Mouse (Mus musculus): ENCODE measurements around the gene Cnnm1.

Gene Cnnm1

GRCm38 (mm10) chr19:43440112-43440737, at the start of gene Cnnm1:
TSS of gene Cnnm1 (plus strand) at chr19:43440436.
- in situ Hi-C loops (cut with MboI; ENCODE audit: unreplicated experiment in 2 of 2): no loop called here

DNA sequence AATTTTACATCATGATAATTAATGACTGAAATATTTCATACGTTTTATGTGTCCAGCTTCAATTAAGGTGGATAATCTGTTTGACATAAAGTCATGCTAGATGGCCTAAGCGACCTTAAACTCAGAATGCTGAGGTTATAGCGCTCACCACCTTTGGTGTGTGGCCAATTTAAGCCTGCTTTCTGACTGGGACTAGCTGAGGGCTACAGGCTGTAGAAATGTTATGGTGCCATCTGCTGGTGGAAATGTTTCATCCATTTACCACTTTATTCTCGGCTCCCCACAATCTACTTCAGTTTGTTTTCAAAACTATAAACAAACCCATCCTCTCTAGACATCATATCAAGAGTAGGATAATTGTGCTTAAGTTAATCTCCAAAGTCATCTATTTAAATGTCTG, 43.9 kb upstream of the Cnnm1 start:
- in situ Hi-C loops (cut with MboI; ENCODE audit: unreplicated experiment in 2 of 2): loop anchor here in 1 of 2 experiments (10.0 kb wide), 1 partner anchor 1082 kb away; no protein-coding TSS in a partner anchor

- in situ Hi-C loops (cut with MboI; ENCODE audit: unreplicated experiment in 2 of 2): loop anchor here (25.0 kb wide), 2 partner anchors 1195 to 1370 kb away; partner anchors contain the start of genes Sfrp5 (in 2 of the 2), Ankrd2 (in 1 of the 2) and Hoga1 (in 1 of the 2)
Measured at GRCm38 (mm10) chr19:43407181-43407580, 33.1 kb upstream of the Cnnm1 start.

DNA sequence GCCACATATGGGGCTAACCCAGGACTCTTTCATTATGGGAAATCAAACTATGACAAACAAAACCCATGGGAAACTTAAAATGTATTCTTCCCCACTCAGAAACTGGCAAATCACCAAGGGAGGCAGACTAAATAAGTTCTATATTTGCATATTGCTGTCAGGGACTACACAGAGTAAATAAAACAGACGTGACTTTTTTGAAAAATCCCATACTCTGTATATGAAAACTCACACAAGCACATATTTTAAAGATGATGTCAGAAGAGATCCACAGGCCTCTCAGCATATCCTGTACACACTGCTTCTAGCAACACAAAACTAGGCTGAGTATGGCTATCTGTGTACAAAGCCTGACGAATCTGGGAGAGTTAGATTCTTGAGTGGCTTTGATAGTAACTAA, 24.7 kb upstream of the Cnnm1 start:
- in situ Hi-C loops (cut with MboI; ENCODE audit: unreplicated experiment in 2 of 2): loop anchor here (25.0 kb wide), 2 partner anchors 1203 to 1378 kb away; partner anchors contain the start of genes Sfrp5 (in 2 of the 2), Ankrd2 (in 1 of the 2) and Hoga1 (in 1 of the 2)

DNA sequence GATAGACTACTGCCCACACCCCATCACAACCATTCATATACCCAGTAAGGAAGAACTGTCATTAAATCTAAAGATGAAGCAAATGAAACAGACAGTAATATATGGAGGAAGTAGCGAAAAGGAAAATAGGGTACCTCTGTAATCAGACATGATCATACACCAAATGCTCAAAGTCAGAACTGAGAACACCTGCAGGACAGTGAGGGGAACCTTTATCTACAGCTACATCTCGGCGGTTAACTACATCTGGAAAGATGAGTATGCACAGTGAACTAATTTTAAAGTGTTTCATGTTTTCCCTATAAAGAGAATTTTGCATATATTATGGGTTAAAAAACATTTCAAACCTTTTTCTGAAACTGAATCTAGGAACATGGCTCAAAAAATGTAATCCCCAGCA, 19.7 kb upstream of the Cnnm1 start:
- in situ Hi-C loops (cut with MboI; ENCODE audit: unreplicated experiment in 2 of 2): loop anchor here (25.0 kb wide), 2 partner anchors 1208 to 1383 kb away; partner anchors contain the start of genes Sfrp5 (in 2 of the 2), Ankrd2 (in 1 of the 2) and Hoga1 (in 1 of the 2)

DNA sequence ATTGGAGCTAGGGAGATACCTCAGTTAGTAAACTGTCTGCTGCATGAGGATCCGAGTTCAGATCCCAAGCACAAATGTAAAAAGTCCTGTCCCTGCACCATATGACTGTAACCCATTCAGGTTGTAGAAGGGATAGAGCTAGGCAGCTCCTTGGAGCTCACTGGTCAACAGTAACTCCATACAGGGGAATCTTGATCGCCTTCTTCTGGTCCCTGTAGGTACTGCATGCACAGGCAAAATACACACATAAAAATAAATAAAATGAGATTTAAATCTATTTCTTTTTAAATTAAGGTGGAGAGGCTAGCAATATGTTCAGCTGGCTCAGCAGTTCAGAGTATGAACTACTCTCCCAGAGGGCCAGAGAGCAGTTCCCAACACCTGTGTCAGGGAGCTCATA, 16.2 kb upstream of the Cnnm1 start:
- in situ Hi-C loops (cut with MboI; ENCODE audit: unreplicated experiment in 2 of 2): loop anchor here (25.0 kb wide), 2 partner anchors 1212 to 1387 kb away; partner anchors contain the start of genes Sfrp5 (in 2 of the 2), Ankrd2 (in 1 of the 2) and Hoga1 (in 1 of the 2)

GRCm38 (mm10) chr19:43427446-43428224, 12.6 kb upstream of the Cnnm1 start:
- in situ Hi-C loops (cut with MboI; ENCODE audit: unreplicated experiment in 2 of 2): no loop called here

GRCm38 (mm10) chr19:43439246-43439645, 990 bp upstream of the Cnnm1 start:
- in situ Hi-C loops (cut with MboI; ENCODE audit: unreplicated experiment in 2 of 2): no loop called here

GRCm38 (mm10) chr19:43440768-43441660, 778 bp downstream of the Cnnm1 start:
- in situ Hi-C loops (cut with MboI; ENCODE audit: unreplicated experiment in 2 of 2): no loop called here

GRCm38 (mm10) chr19:43441661-43441990, 1.4 kb downstream of the Cnnm1 start:
- in situ Hi-C loops (cut with MboI; ENCODE audit: unreplicated experiment in 2 of 2): no loop called here

- in situ Hi-C loops (cut with MboI; ENCODE audit: unreplicated experiment in 2 of 2): no loop called here
Measured at GRCm38 (mm10) chr19:43442269-43442668, 2.0 kb downstream of the Cnnm1 start.

GRCm38 (mm10) chr19:43442906-43443305, 2.7 kb downstream of the Cnnm1 start:
- in situ Hi-C loops (cut with MboI; ENCODE audit: unreplicated experiment in 2 of 2): no loop called here

DNA sequence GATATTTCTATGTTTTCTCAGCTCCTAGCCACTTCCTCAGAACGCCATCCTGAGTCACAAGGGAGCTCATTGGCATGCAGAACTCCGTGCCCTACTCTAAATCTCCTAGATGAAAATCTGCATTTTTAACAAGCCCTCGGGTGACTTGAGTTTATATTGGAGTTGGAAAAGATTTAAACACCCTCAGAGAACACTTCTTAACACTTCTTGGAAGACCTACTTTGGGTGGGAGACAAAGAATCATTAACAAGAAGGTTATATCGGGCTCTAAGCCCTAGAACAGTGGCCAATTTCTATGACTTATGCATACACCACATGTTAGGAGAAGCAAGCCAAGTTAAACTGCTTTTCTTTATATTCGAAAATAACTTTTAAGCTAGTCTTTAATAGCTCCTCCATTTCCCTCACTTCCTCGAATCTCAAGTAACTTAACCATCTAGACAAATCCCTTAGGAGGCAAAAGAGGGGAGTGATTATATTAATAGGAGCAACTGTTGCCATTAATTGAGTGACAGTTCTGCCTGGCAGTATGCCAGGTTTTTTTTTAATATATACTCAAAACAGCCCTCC, 4.5 kb downstream of the Cnnm1 start:
- in situ Hi-C loops (cut with MboI; ENCODE audit: unreplicated experiment in 2 of 2): no loop called here

GRCm38 (mm10) chr19:43451563-43451962, 11.3 kb downstream of the Cnnm1 start:
- in situ Hi-C loops (cut with MboI; ENCODE audit: unreplicated experiment in 2 of 2): no loop called here

- in situ Hi-C loops (cut with MboI; ENCODE audit: unreplicated experiment in 2 of 2): no loop called here
Measured at GRCm38 (mm10) chr19:43452176-43452575, 11.9 kb downstream of the Cnnm1 start.

GRCm38 (mm10) chr19:43453025-43453424, 12.8 kb downstream of the Cnnm1 start:
- in situ Hi-C loops (cut with MboI; ENCODE audit: unreplicated experiment in 2 of 2): no loop called here

GRCm38 (mm10) chr19:43459948-43460347, 19.7 kb downstream of the Cnnm1 start:
- in situ Hi-C loops (cut with MboI; ENCODE audit: unreplicated experiment in 2 of 2): no loop called here

DNA sequence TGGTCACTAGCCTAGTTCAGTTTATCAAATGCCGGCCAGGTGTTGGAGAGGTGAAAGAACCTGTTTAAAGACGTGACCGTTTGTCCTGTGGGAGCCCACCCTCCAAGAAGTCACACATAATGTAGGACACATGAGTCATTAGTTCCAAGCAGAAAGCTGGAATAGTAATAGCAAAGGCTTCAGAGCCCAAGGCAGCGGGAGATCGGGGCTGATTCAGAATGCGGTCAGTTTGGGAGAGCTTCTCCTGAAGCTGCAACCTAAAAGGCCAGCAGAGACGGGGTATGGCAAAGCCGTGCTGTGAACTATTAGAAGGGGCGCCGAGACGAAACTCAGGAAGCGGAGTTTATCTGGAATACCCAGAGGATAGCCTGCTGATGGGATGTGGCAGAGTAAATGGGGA, 20.2 kb downstream of the Cnnm1 start:
- in situ Hi-C loops (cut with MboI; ENCODE audit: unreplicated experiment in 2 of 2): no loop called here

- in situ Hi-C loops (cut with MboI; ENCODE audit: unreplicated experiment in 2 of 2): no loop called here
Measured at GRCm38 (mm10) chr19:43462141-43462540, 21.9 kb downstream of the Cnnm1 start.

DNA sequence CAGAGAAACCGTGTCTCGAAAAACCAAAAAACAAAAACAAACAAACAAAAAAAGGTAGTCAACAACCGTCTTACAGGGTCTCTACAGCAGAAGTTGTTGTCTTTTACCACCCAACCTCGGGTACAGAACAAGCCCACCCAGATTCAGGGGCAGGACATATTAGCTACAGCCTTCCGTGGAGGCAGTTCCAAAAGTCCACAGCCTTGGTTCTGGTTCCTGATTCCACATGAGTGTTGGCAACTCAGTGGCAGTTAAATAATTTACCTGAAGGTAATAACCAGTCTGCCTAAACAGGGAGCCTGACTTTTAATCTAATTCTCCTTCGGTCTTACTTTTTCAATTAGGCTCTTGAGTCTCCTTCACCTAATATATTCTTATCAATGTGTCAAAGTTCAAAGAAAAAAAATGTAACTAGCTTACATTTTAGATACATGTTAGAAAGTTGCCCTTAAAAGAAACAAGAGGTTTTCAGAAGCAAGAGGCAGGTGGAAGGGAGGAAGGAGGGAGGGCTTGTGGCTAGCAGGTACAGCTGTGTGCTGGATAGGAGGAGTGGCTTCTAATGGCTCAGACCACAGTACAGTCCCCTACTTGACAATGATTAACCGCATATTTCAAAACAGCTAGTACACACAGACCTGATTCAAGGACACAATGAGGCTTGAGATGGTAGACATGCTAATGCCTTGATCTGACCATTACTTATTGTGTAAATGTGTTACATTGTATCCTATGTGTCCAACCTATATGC, 23.5 kb downstream of the Cnnm1 start:
- in situ Hi-C loops (cut with MboI; ENCODE audit: unreplicated experiment in 2 of 2): no loop called here

Measured in v-Abl transformed pro-B cells (cell line).